ENCODE assay signal across 9 mouse cellular contexts in genomic region chr19:5095887-5096474, GRCm38 (mm10). TPM values are rescaled to one million over a fixed set of nuclear protein-coding genes. Genes with fewer than 3 reads are reported as not detected.
DNase-seq lines count a peak whose midpoint lies in the region; ATAC-seq and TF ChIP-seq lines count a peak whose summit lies in the region.
"Had no signal": no experiment of that assay in that cellular context is flagged by ENCODE, and none has a peak within 500 bp of the region (broad histone marks: within the 10 kb centered on the region; RNA-seq: fewer than 3 reads in every experiment).

No protein-coding gene starts in this region.

- no peak for DNase-seq in liver, embryonic 11.5 days (ENCODE audit: low spot score)
- DNase-seq in liver, result no peak
- no peak for DNase-seq in forebrain, postnatal 0 days
- peak; percentile 40 for DNase-seq in retina, postnatal 1 day
- DNase-seq in spleen, postnatal 14 days (ENCODE audit: low spot score in 2 of 2), result no peak
- DNase-seq in adrenal gland, adult 18-20 months (ENCODE audit: low spot score in 2 of 2), result no peak

- H3K9ac ChIP-seq in liver, embryonic 11.5 days (ENCODE audit: low read depth, low read length), result no peak overlapping the region
- peak overlapping the region; percentile 99 for H3K9ac ChIP-seq in forebrain, postnatal 0 days
- H3K9ac ChIP-seq in limb, embryonic 12.5 days (replicated peaks), result no peak overlapping the region; the same call in 1 of the 2 replicates

- no peak for TF ChIP-seq CTCF in forebrain, postnatal 0 days (IDR thresholded peaks at IDR 0.05; ENCODE audit: low read depth)

- no peak overlapping the region for H3K4me3 ChIP-seq in liver, embryonic 11.5 days (ENCODE audit: low read depth, low read length)
- peak overlapping the region; percentile 94 for H3K4me3 ChIP-seq in forebrain, postnatal 0 days (ENCODE audit: low read depth, low read length)
- H3K4me3 ChIP-seq in limb, embryonic 12.5 days (replicated peaks), result peak overlapping the region; percentile 9; the same call in 1 of the 2 replicates

- H3K27me3 ChIP-seq in liver, embryonic 11.5 days (replicated peaks; ENCODE audit: control insufficient read depth, insufficient read depth, low read length), result peaks cover 2% of the 10 kb centered on the region; the same call in 1 of the 2 replicates
- no peaks in the 10 kb centered on the region for H3K27me3 ChIP-seq in forebrain, postnatal 0 days (ENCODE audit: insufficient read depth, low read length)
- no peaks in the 10 kb centered on the region for H3K27me3 ChIP-seq in limb, embryonic 12.5 days

- no peak overlapping the region for H3K27ac ChIP-seq in liver, embryonic 11.5 days (ENCODE audit: low read depth, low read length)
- H3K27ac ChIP-seq in forebrain, postnatal 0 days (ENCODE audit: low read depth, low read length), result peak overlapping the region; percentile 97
- 0 out of 2 replicates have a peak overlapping the region, but pooled peaks have one; percentile 29 for H3K27ac ChIP-seq in limb, embryonic 12.5 days
- H3K27ac ChIP-seq: kidney, postnatal 0 days had no signal

- no peak for ATAC-seq in liver, embryonic 11.5 days (replicated peaks; ENCODE audit: low FRiP score)
- no peak for ATAC-seq in forebrain, postnatal 0 days
- ATAC-seq in limb, embryonic 12.5 days (ENCODE audit: insufficient number of reproducible peaks, insufficient read depth, low FRiP score, low TSS enrichment, low read depth), result no peak
- ATAC-seq in erythroblast, adult 5-6 weeks (replicated peaks; ENCODE audit: low FRiP score, poor library complexity, severe bottlenecking), result no peak

- peaks cover 7% of the 10 kb centered on the region for H3K36me3 ChIP-seq in liver, embryonic 11.5 days (ENCODE audit: control insufficient read depth, insufficient read depth, low read length)
- peaks cover 37% of the 10 kb centered on the region for H3K36me3 ChIP-seq in forebrain, postnatal 0 days (ENCODE audit: insufficient read depth)
- peaks cover 49% of the 10 kb centered on the region for H3K36me3 ChIP-seq in limb, embryonic 12.5 days

- 9% methylated on average over 9 of the region's 9 CpGs for WGBS in liver, embryonic 11.5 days
- 5% methylated on average over 9 of the region's 9 CpGs for WGBS in forebrain, postnatal 0 days
- WGBS in limb, embryonic 12.5 days, result 9% methylated on average over 9 of the region's 9 CpGs

- no peaks in the 10 kb centered on the region for H3K9me3 ChIP-seq in liver, embryonic 11.5 days (ENCODE audit: control insufficient read depth, low read length)
- H3K9me3 ChIP-seq in forebrain, postnatal 0 days (ENCODE audit: low read length), result no peaks in the 10 kb centered on the region
- H3K9me3 ChIP-seq in limb, embryonic 12.5 days, result no peaks in the 10 kb centered on the region

- 0 out of 2 replicates have a peak overlapping the region, but pooled peaks have one; percentile 12 for H3K4me2 ChIP-seq in liver, embryonic 11.5 days
- H3K4me2 ChIP-seq in forebrain, postnatal 0 days (ENCODE audit: low read depth), result peak overlapping the region; percentile 74
- peak overlapping the region; percentile 98 for H3K4me2 ChIP-seq in limb, embryonic 12.5 days

- peaks cover 38% of the 10 kb centered on the region for H3K4me1 ChIP-seq in liver, embryonic 11.5 days (replicated peaks; ENCODE audit: control insufficient read depth, insufficient read depth, low read length)
- peaks cover 38% of the 10 kb centered on the region for H3K4me1 ChIP-seq in forebrain, postnatal 0 days (ENCODE audit: insufficient read depth)
- H3K4me1 ChIP-seq in limb, embryonic 12.5 days (replicated peaks), result peaks cover 64% of the 10 kb centered on the region

RNA-seq across cellular contexts. Expression of gene Cnih2, which starts 2.3 kb away (rescaled TPM):
- 8.4 and 9.5 TPM in 2 replicates for polyA plus RNA-seq in liver, embryonic 11.5 days (2014; fragmentation: Nextera tagmentation; extraction: Ambion mirVana)
- total RNA-seq in forebrain, postnatal 0 days (2014; rRNA removed), result 567 and 663 TPM in 2 replicates
- polyA plus RNA-seq in forebrain, postnatal 0 days (2015; fragmentation: Nextera tagmentation; extraction: Ambion mirVana), result 563 and 604 TPM in 2 replicates
- 43.0 and 46.3 TPM in 2 replicates for polyA plus RNA-seq in limb, embryonic 12.5 days (2016; fragmentation: Nextera tagmentation; extraction: Ambion mirVana)
- 1 to 10 TPM; 1.9 to 2.3 TPM for total RNA-seq in adrenal gland, adult 18-20 months (2021)
- not detected in 2 replicates for total RNA-seq in erythroblast, adult 5-6 weeks (2015; ENCODE audit: low replicate concordance)
- not detected in 2 replicates for total RNA-seq in erythroblast, adult 5-6 weeks (2017; ENCODE audit: low replicate concordance)

RNA-seq across cellular contexts. Expression of gene Yif1a, which starts 7.6 kb away (rescaled TPM):
- polyA plus RNA-seq in liver, embryonic 11.5 days (2014; fragmentation: Nextera tagmentation; extraction: Ambion mirVana), result 77.8 and 83.4 TPM in 2 replicates
- 44.6 and 54.9 TPM in 2 replicates for total RNA-seq in forebrain, postnatal 0 days (2014; rRNA removed)
- polyA plus RNA-seq in forebrain, postnatal 0 days (2015; fragmentation: Nextera tagmentation; extraction: Ambion mirVana), result 50.5 and 59.9 TPM in 2 replicates
- polyA plus RNA-seq in limb, embryonic 12.5 days (2016; fragmentation: Nextera tagmentation; extraction: Ambion mirVana), result 60.7 and 69.4 TPM in 2 replicates
- 10 to 100 TPM; 56.4 to 75.3 TPM for total RNA-seq in adrenal gland, adult 18-20 months (2021)
- 6.3 and 7.1 TPM in 2 replicates for total RNA-seq in erythroblast, adult 5-6 weeks (2015; ENCODE audit: low replicate concordance)
- 1.9 and 2.5 TPM in 2 replicates for total RNA-seq in erythroblast, adult 5-6 weeks (2017; ENCODE audit: low replicate concordance)

RNA-seq across cellular contexts. Expression of gene Tmem151a, which starts 10.7 kb away (rescaled TPM):
- 2.6 TPM in 2 replicates for polyA plus RNA-seq in liver, embryonic 11.5 days (2014; fragmentation: Nextera tagmentation; extraction: Ambion mirVana)
- total RNA-seq in forebrain, postnatal 0 days (2014; rRNA removed), result 22.6 and 37.0 TPM in 2 replicates
- 40.6 and 46.2 TPM in 2 replicates for polyA plus RNA-seq in forebrain, postnatal 0 days (2015; fragmentation: Nextera tagmentation; extraction: Ambion mirVana)
- 2.3 and 2.8 TPM in 2 replicates for polyA plus RNA-seq in limb, embryonic 12.5 days (2016; fragmentation: Nextera tagmentation; extraction: Ambion mirVana)
- total RNA-seq in adrenal gland, adult 18-20 months (2021), result 1 to 10 TPM; 1.4 to 1.5 TPM
- not detected in 2 replicates for total RNA-seq in erythroblast, adult 5-6 weeks (2015; ENCODE audit: low replicate concordance)
- not detected in 2 replicates for total RNA-seq in erythroblast, adult 5-6 weeks (2017; ENCODE audit: low replicate concordance)

RNA-seq across cellular contexts. Expression of gene Rab1b, which starts 10.9 kb away (rescaled TPM):
- 180 and 185 TPM in 2 replicates for polyA plus RNA-seq in liver, embryonic 11.5 days (2014; fragmentation: Nextera tagmentation; extraction: Ambion mirVana)
- total RNA-seq in forebrain, postnatal 0 days (2014; rRNA removed), result 219 and 231 TPM in 2 replicates
- polyA plus RNA-seq in forebrain, postnatal 0 days (2015; fragmentation: Nextera tagmentation; extraction: Ambion mirVana), result 249 and 288 TPM in 2 replicates
- 237 and 239 TPM in 2 replicates for polyA plus RNA-seq in limb, embryonic 12.5 days (2016; fragmentation: Nextera tagmentation; extraction: Ambion mirVana)
- total RNA-seq in adrenal gland, adult 18-20 months (2021), result 100 to 1,000 TPM; 179 to 194 TPM
- total RNA-seq in erythroblast, adult 5-6 weeks (2015; ENCODE audit: low replicate concordance), result 14.4 and 23.6 TPM in 2 replicates
- total RNA-seq in erythroblast, adult 5-6 weeks (2017; ENCODE audit: low replicate concordance), result 19.4 and 22.9 TPM in 2 replicates

RNA-seq across cellular contexts. Expression of gene Klc2, which starts 22.4 kb away (rescaled TPM):
- 7.3 and 8.3 TPM in 2 replicates for polyA plus RNA-seq in liver, embryonic 11.5 days (2014; fragmentation: Nextera tagmentation; extraction: Ambion mirVana)
- total RNA-seq in forebrain, postnatal 0 days (2014; rRNA removed), result 138 and 146 TPM in 2 replicates
- polyA plus RNA-seq in forebrain, postnatal 0 days (2015; fragmentation: Nextera tagmentation; extraction: Ambion mirVana), result 54.5 and 58.6 TPM in 2 replicates
- 28.1 and 32.1 TPM in 2 replicates for polyA plus RNA-seq in limb, embryonic 12.5 days (2016; fragmentation: Nextera tagmentation; extraction: Ambion mirVana)
- 10 to 100 TPM; 49.2 to 49.8 TPM for total RNA-seq in adrenal gland, adult 18-20 months (2021)
- 4.2 TPM in 1 of 2 replicates, not detected in the other for total RNA-seq in erythroblast, adult 5-6 weeks (2015; ENCODE audit: low replicate concordance)
- total RNA-seq in erythroblast, adult 5-6 weeks (2017; ENCODE audit: low replicate concordance), result 1.4 TPM in 1 of 2 replicates, not detected in the other

Comparison
In these comparisons a context has a peak if more than half of its experiments do, and no peak if none do; other contexts are left out.
1. H3K4me2 ChIP-seq: peak in every context shown above with its lines; median percentile 98 in limb, embryonic 12.5 days; 74 in forebrain, postnatal 0 days; 12 in liver, embryonic 11.5 days.
2. RNA of gene Cnih2, which starts 2.3 kb away (total RNA-seq): 567 to 663 TPM in forebrain, postnatal 0 days; 1.9 to 2.3 TPM in adrenal gland, adult 18-20 months and not detected in erythroblast, adult 5-6 weeks; every median in the first group is over 100 times any median in the second.